Mouse (Mus musculus): ENCODE measurements around the gene Lipc. TPM values are rescaled to one million over a fixed set of nuclear protein-coding genes. Genes with fewer than 3 reads are reported as not detected.

The Lipc gene
- total and polyA plus RNA-seq, 3 experiments, result 0.14 to 0.25 TPM; not detected in 1

GRCm38 (mm10) chr9:70782191-70782590, 169.8 kb downstream of the Lipc start:
- TF ChIP-seq EP300 (IDR thresholded peaks at IDR 0.05; ENCODE audit: insufficient read depth, low read depth, low read length) (no peak), CTCF (IDR thresholded peaks at IDR 0.05) (no peak), POLR2A (IDR thresholded peaks at IDR 0.05; ENCODE audit: insufficient read depth, low read depth, low read length) (no peak)
- Histone ChIP-seq H3K4me1 (ENCODE audit: control insufficient read depth, insufficient read depth, low read length) (no peaks in the 10 kb centered on the region; the same call in 1 of the 2 replicates), H3K4me3 (no peak overlapping the region), H3K79me2 (replicated peaks; ENCODE audit: control insufficient read depth, insufficient read depth, low read length) (no peaks in the 10 kb centered on the region), H3K9ac (ENCODE audit: low read depth, low read length) (no peak overlapping the region), H3K36me3 (ENCODE audit: control insufficient read depth, insufficient read depth, low read length) (peaks cover 7% of the 10 kb centered on the region), H3K27me3 (ENCODE audit: control insufficient read depth, insufficient read depth, low read length) (no peaks in the 10 kb centered on the region), H3K27ac (no peak overlapping the region)
- no peak for DNase-seq
- intact Hi-C loops (cut with DNase I), result no loop called here
- WGBS, result 89% methylated on average over 3 of the region's 3 CpGs

GRCm38 (mm10) chr9:70775517-70775916, 176.5 kb downstream of the Lipc start:
- Histone ChIP-seq H3K27me3 (ENCODE audit: control insufficient read depth, insufficient read depth, low read length) (no peaks in the 10 kb centered on the region), H3K36me3 (ENCODE audit: control insufficient read depth, insufficient read depth, low read length) (peaks cover 3% of the 10 kb centered on the region), H3K9ac (ENCODE audit: low read depth, low read length) (no peak overlapping the region), H3K27ac (no peak overlapping the region), H3K4me3 (no peak overlapping the region), H3K79me2 (replicated peaks; ENCODE audit: control insufficient read depth, insufficient read depth, low read length) (no peaks in the 10 kb centered on the region), H3K4me1 (ENCODE audit: control insufficient read depth, insufficient read depth, low read length) (no peaks in the 10 kb centered on the region)
- 88% methylated on average over 2 of the region's 2 CpGs for WGBS
- TF ChIP-seq POLR2A (IDR thresholded peaks at IDR 0.05; ENCODE audit: insufficient read depth, low read depth, low read length) (no peak), CTCF (IDR thresholded peaks at IDR 0.05) (no peak), EP300 (IDR thresholded peaks at IDR 0.05; ENCODE audit: insufficient read depth, low read depth, low read length) (no peak)
- DNase-seq, result no peak
- intact Hi-C loops (cut with DNase I), result loop anchor here (10.0 kb wide), 1 partner anchor 139 kb away; no protein-coding TSS in a partner anchor

- WGBS, result 85% methylated on average over 5 of the region's 5 CpGs
- no peak for DNase-seq
- Histone ChIP-seq H3K79me2 (replicated peaks; ENCODE audit: control insufficient read depth, insufficient read depth, low read length) (no peaks in the 10 kb centered on the region; the same call in 1 of the 2 replicates), H3K4me1 (ENCODE audit: control insufficient read depth, insufficient read depth, low read length) (peaks cover 2% of the 10 kb centered on the region), H3K27ac (peak overlapping the region; percentile 19; the same call in 1 of the 2 replicates), H3K36me3 (ENCODE audit: control insufficient read depth, insufficient read depth, low read length) (peaks cover 17% of the 10 kb centered on the region), H3K9ac (ENCODE audit: low read depth, low read length) (no peak overlapping the region), H3K27me3 (ENCODE audit: control insufficient read depth, insufficient read depth, low read length) (no peaks in the 10 kb centered on the region), H3K4me3 (no peak overlapping the region)
- intact Hi-C loops (cut with DNase I), result loop anchor here (5.0 kb wide), 1 partner anchor 106 kb away; no protein-coding TSS in a partner anchor
- TF ChIP-seq POLR2A (IDR thresholded peaks at IDR 0.05; ENCODE audit: insufficient read depth, low read depth, low read length), result no peak
- no peak for TF ChIP-seq CTCF (IDR thresholded peaks at IDR 0.05)
- TF ChIP-seq EP300 (IDR thresholded peaks at IDR 0.05; ENCODE audit: insufficient read depth, low read depth, low read length), result no peak
These were observed 191.1 kb downstream of the Lipc start for GRCm38 (mm10) chr9:70760974-70761373.

- H3K27me3 ChIP-seq (ENCODE audit: control insufficient read depth, insufficient read depth, low read length), result no peaks in the 10 kb centered on the region
- peaks cover 10% of the 10 kb centered on the region for H3K36me3 ChIP-seq (ENCODE audit: control insufficient read depth, insufficient read depth, low read length)
- no peak for TF ChIP-seq EP300 (IDR thresholded peaks at IDR 0.05; ENCODE audit: insufficient read depth, low read depth, low read length)
- no peak for TF ChIP-seq CTCF (IDR thresholded peaks at IDR 0.05)
- no peak for TF ChIP-seq POLR2A (IDR thresholded peaks at IDR 0.05; ENCODE audit: insufficient read depth, low read depth, low read length)
- no peak overlapping the region for H3K4me3 ChIP-seq
- no peak overlapping the region for H3K27ac ChIP-seq
- intact Hi-C loops (cut with DNase I), result no loop called here
- no peak for DNase-seq
- H3K4me1 ChIP-seq (ENCODE audit: control insufficient read depth, insufficient read depth, low read length), result no peaks in the 10 kb centered on the region
- H3K79me2 ChIP-seq (replicated peaks; ENCODE audit: control insufficient read depth, insufficient read depth, low read length), result peaks cover 1% of the 10 kb centered on the region; the same call in 1 of the 2 replicates
- 94% methylated on average over 3 of the region's 3 CpGs for WGBS
- H3K9ac ChIP-seq (ENCODE audit: low read depth, low read length), result no peak overlapping the region
These were observed 200.4 kb downstream of the Lipc start for GRCm38 (mm10) chr9:70751504-70752222.

Small RNA genes within 50 kb of the gene (microRNA-seq; reads per million reads assigned to microRNA genes)
- gene Gm25149, result 0 reads per million in 2 experiments

Other genes starting within 250 kb of the Lipc start
- gene Aqp9, start 216.5 kb upstream of the Lipc start, total RNA-seq (2021), result under 1 TPM; 0.45 to 0.57 TPM
- 0.06 and 0.66 TPM in 2 replicates for gene Aqp9, start 216.5 kb upstream of the Lipc start, polyA plus RNA-seq (2012; rRNA removed)